ENCODE assay signal across 9 mouse cellular contexts in genomic region chr4:107673638-107674321, GRCm38 (mm10). TPM values are rescaled to one million over a fixed set of nuclear protein-coding genes. Genes with fewer than 3 reads are reported as not detected.
A peak's percentile ranks its signal among the peaks of the same experiment; 100 is the strongest.
DNase-seq lines count a peak whose midpoint lies in the region; ATAC-seq and TF ChIP-seq lines count a peak whose summit lies in the region.
"Had no signal": no experiment of that assay in that cellular context is flagged by ENCODE, and none has a peak within 500 bp of the region (broad histone marks: within the 10 kb centered on the region; RNA-seq: fewer than 3 reads in every experiment).

No protein-coding gene starts in this region.

- 18% methylated on average over 23 of the region's 23 CpGs for WGBS in embryonic facial prominence, embryonic 14.5 days
- WGBS in heart, embryonic 10.5 days, result 21% methylated on average over 23 of the region's 23 CpGs
- WGBS in kidney, embryonic 15.5 days, result 19% methylated on average over 23 of the region's 23 CpGs
- WGBS in limb, embryonic 14.5 days, result 21% methylated on average over 23 of the region's 23 CpGs

- peaks cover 10% of the 10 kb centered on the region for H3K4me1 ChIP-seq in embryonic facial prominence, embryonic 14.5 days (ENCODE audit: control insufficient read depth, insufficient read depth, low read length)
- H3K4me1 ChIP-seq in heart, embryonic 10.5 days, result 0 out of 2 replicates have a peak, but pooled peaks cover 7% of the 10 kb centered on the region
- H3K4me1 ChIP-seq in kidney, embryonic 15.5 days, result peaks cover 9% of the 10 kb centered on the region
- H3K4me1 ChIP-seq in limb, embryonic 14.5 days (ENCODE audit: control insufficient read depth, insufficient read depth, low read length), result peaks cover 10% of the 10 kb centered on the region

- no peak overlapping the region for H3K9ac ChIP-seq in embryonic facial prominence, embryonic 14.5 days (ENCODE audit: low read depth, low read length)
- no peak overlapping the region for H3K9ac ChIP-seq in kidney, embryonic 15.5 days
- H3K9ac ChIP-seq in limb, embryonic 14.5 days (ENCODE audit: low read depth, low read length, severe bottlenecking), result no peak overlapping the region

- no peak for TF ChIP-seq POLR2A in limb, embryonic 14.5 days (IDR thresholded peaks at IDR 0.05; ENCODE audit: borderline replicate concordance, extremely low read depth, insufficient read depth, insufficient read length)

- no peaks in the 10 kb centered on the region for H3K9me3 ChIP-seq in embryonic facial prominence, embryonic 14.5 days (ENCODE audit: control insufficient read depth, low read length)
- no peaks in the 10 kb centered on the region for H3K9me3 ChIP-seq in heart, embryonic 10.5 days
- no peaks in the 10 kb centered on the region for H3K9me3 ChIP-seq in kidney, embryonic 15.5 days (replicated peaks)
- no peaks in the 10 kb centered on the region for H3K9me3 ChIP-seq in limb, embryonic 14.5 days (ENCODE audit: control insufficient read depth, low read length)

- H3K27ac ChIP-seq in embryonic facial prominence, embryonic 14.5 days (replicated peaks; ENCODE audit: low read depth, low read length), result no peak overlapping the region
- no peak overlapping the region for H3K27ac ChIP-seq in heart, embryonic 10.5 days
- no peak overlapping the region for H3K27ac ChIP-seq in kidney, embryonic 15.5 days
- H3K27ac ChIP-seq in limb, embryonic 14.5 days (replicated peaks; ENCODE audit: low read depth, low read length), result no peak overlapping the region

- H3K27me3 ChIP-seq in embryonic facial prominence, embryonic 14.5 days (replicated peaks; ENCODE audit: control insufficient read depth, insufficient read depth, low read length), result no peaks in the 10 kb centered on the region; the same call in 1 of the 2 replicates
- H3K27me3 ChIP-seq in heart, embryonic 10.5 days (ENCODE audit: insufficient read depth, poor library complexity, severe bottlenecking), result peaks cover 67% of the 10 kb centered on the region
- peaks cover 20% of the 10 kb centered on the region for H3K27me3 ChIP-seq in kidney, embryonic 15.5 days
- no peaks in the 10 kb centered on the region for H3K27me3 ChIP-seq in limb, embryonic 14.5 days (ENCODE audit: control insufficient read depth, insufficient read depth, low read length)

- ATAC-seq in embryonic facial prominence, embryonic 14.5 days (ENCODE audit: low read depth), result peak; percentile 94
- peak; percentile 87 for ATAC-seq in kidney, embryonic 15.5 days (replicated peaks; ENCODE audit: low FRiP score)
- ATAC-seq in limb, embryonic 14.5 days (ENCODE audit: low FRiP score, low read depth), result peak; percentile 90
- peak; percentile 89 for ATAC-seq in monocyte, adult 5-6 weeks (replicated peaks; ENCODE audit: insufficient number of reproducible peaks, low FRiP score, low TSS enrichment, poor library complexity, severe bottlenecking)
- ATAC-seq: Patski had no signal

- H3K36me3 ChIP-seq in embryonic facial prominence, embryonic 14.5 days (ENCODE audit: control insufficient read depth, insufficient read depth, low read length), result no peaks in the 10 kb centered on the region
- no peaks in the 10 kb centered on the region for H3K36me3 ChIP-seq in heart, embryonic 10.5 days
- H3K36me3 ChIP-seq in kidney, embryonic 15.5 days, result no peaks in the 10 kb centered on the region
- no peaks in the 10 kb centered on the region for H3K36me3 ChIP-seq in limb, embryonic 14.5 days (ENCODE audit: control insufficient read depth, insufficient read depth, low read length)

- peak; percentile 25 for DNase-seq in 3T3-L1 (ENCODE audit: low read depth, low spot score)
- peak; percentile 81 for DNase-seq in adrenal gland, postnatal 36 days
- DNase-seq in embryonic facial prominence, embryonic 14.5 days (ENCODE audit: low spot score), result peak; percentile 94
- peak; percentile 90 for DNase-seq in heart, embryonic 10.5 days (ENCODE audit: low spot score)
- DNase-seq in limb, embryonic 14.5 days (ENCODE audit: low spot score), result peak; percentile 90
- DNase-seq in spleen, postnatal 36 days (ENCODE audit: low spot score in 2 of 2), result peak; percentile 62 to 66

- peak overlapping the region; percentile 7; the same call in 1 of the 2 replicates for H3K4me3 ChIP-seq in embryonic facial prominence, embryonic 14.5 days (ENCODE audit: low read depth, low read length)
- no peak overlapping the region for H3K4me3 ChIP-seq in heart, embryonic 10.5 days
- H3K4me3 ChIP-seq in kidney, embryonic 15.5 days (replicated peaks), result no peak overlapping the region
- no peak overlapping the region for H3K4me3 ChIP-seq in limb, embryonic 14.5 days (replicated peaks; ENCODE audit: low read length)

- H3K4me2 ChIP-seq in embryonic facial prominence, embryonic 14.5 days (ENCODE audit: low read depth, low read length), result peak overlapping the region; percentile 33
- H3K4me2 ChIP-seq in kidney, embryonic 15.5 days, result peak overlapping the region; percentile 38
- H3K4me2 ChIP-seq in limb, embryonic 14.5 days (replicated peaks; ENCODE audit: low read depth, low read length, severe bottlenecking), result no peak overlapping the region; the same call in 1 of the 2 replicates

RNA-seq across cellular contexts. Expression of gene Dmrtb1, which starts 10.2 kb away (rescaled TPM):
- not detected for total RNA-seq in adrenal gland, postnatal 36 days (2021)
- polyA plus RNA-seq in embryonic facial prominence, embryonic 14.5 days (2014; fragmentation: Nextera tagmentation; extraction: Ambion mirVana), result 0.25 TPM in 1 of 2 replicates, not detected in the other
- polyA plus RNA-seq in heart, embryonic 10.5 days (2016; fragmentation: Nextera tagmentation; extraction: Ambion mirVana), result 0.14 and 0.25 TPM in 2 replicates
- not detected in 2 replicates for polyA plus RNA-seq in kidney, embryonic 15.5 days (2015; fragmentation: Nextera tagmentation; extraction: Ambion mirVana)
- 0.15 and 0.23 TPM in 2 replicates for polyA plus RNA-seq in limb, embryonic 14.5 days (2012; rRNA removed)
- polyA plus RNA-seq in limb, embryonic 14.5 days (2014; fragmentation: Nextera tagmentation; extraction: Ambion mirVana), result 0.15 and 0.18 TPM in 2 replicates
- 1.7 to 4.1 TPM in 2 of 3 replicates, not detected in the other for total RNA-seq in monocyte, adult 5-6 weeks (2017)
- polyA plus RNA-seq: Patski had no signal

Comparison
In these comparisons a context has a peak if more than half of its experiments do, and no peak if none do; other contexts are left out.
1. DNase-seq: peak in every context shown above with its lines; median percentile 94 in embryonic facial prominence, embryonic 14.5 days; 90 in heart, embryonic 10.5 days; 90 in limb, embryonic 14.5 days; 81 in adrenal gland, postnatal 36 days; 64 in spleen, postnatal 36 days; 25 in 3T3-L1.